Mouse (Mus musculus) liver, postnatal 0 days (tissue): Measurements from ENCODE around the gene Socs3. TPM values are rescaled to one million over a fixed set of nuclear protein-coding genes. Genes with fewer than 3 reads are reported as not detected.

Experiments used
- ATAC-seq: fragments of 200-750 bp; cut with Nextera tagmentation; 2 replicates; pipeline ENCODE4 v1.8.0; 2017; ENCODE audit warnings: mild to moderate bottlenecking, moderate library complexity
- DNase-seq: peaks from one replicate; pipeline ENCODE4 v3.0.0-alpha.2; 2016
- H3K27ac ChIP-seq: fragments of 300-500 bp; sonication (generic); 2 replicates; pipeline ENCODE4 v1.5.1; 2014; ENCODE audit warnings: antibody characterized with exemption, moderate library complexity, mild to moderate bottlenecking, low read depth
- H3K27me3 ChIP-seq: fragments of 300-500 bp; sonication (generic); 2 replicates; pipeline ENCODE4 v1.6.1; 2014; ENCODE audit warnings: low read length, control low read depth, mixed read lengths; ENCODE audit not compliant: insufficient read depth
- H3K36me3 ChIP-seq: fragments of 300-500 bp; sonication (generic); replicated peaks from 2 replicates; pipeline ENCODE4 v1.6.1; 2014; ENCODE audit warnings: mild to moderate bottlenecking, control low read depth, low read length, moderate library complexity, mixed read lengths; ENCODE audit not compliant: insufficient read depth
- H3K4me1 ChIP-seq: fragments of 300-500 bp; sonication (generic); 2 replicates; pipeline ENCODE4 v1.6.1; 2014; ENCODE audit warnings: antibody characterized with exemption, mild to moderate bottlenecking, control low read depth; ENCODE audit not compliant: insufficient read depth
- H3K4me2 ChIP-seq: fragments of 300-500 bp; sonication (generic); 2 replicates; pipeline ENCODE4 v1.6.1; 2014; ENCODE audit warnings: low read depth, mild to moderate bottlenecking, low read length, moderate library complexity, mixed read lengths
- H3K4me3 ChIP-seq: fragments of 300-500 bp; sonication (generic); 2 replicates; pipeline ENCODE4 v1.5.1; 2014; ENCODE audit warnings: low read depth, low read length
- H3K9ac ChIP-seq: fragments of 300-500 bp; sonication (generic); replicated peaks from 2 replicates; pipeline ENCODE4 v1.6.1; 2014; ENCODE audit warnings: mild to moderate bottlenecking, moderate library complexity
- H3K9me3 ChIP-seq: fragments of 300-500 bp; sonication (generic); 2 replicates; pipeline ENCODE4 v1.6.1; 2016; ENCODE audit warnings: mild to moderate bottlenecking, control low read depth, low read length, mixed read lengths
- CTCF ChIP-seq: sonication (generic); IDR thresholded peaks from 2 replicates; pipeline ENCODE4 v1.5.1; 2016; ENCODE audit warnings: antibody characterized with exemption, low read depth
- EP300 ChIP-seq: IDR thresholded peaks from 2 replicates; pipeline ENCODE4 v1.6.1; 2016; ENCODE audit warnings: antibody characterized with exemption, low read depth, mild to moderate bottlenecking
- WGBS: fragments of 180-500 bp; shearing (Covaris S2); extraction: QIAGEN DNeasy Blood & Tissue Kit; methylation state at CpG from one replicate; pipeline ENCODE4 v1.1.7; 2014; ENCODE audit not compliant: insufficient replicate concordance; 5-methylcytosine and 5-hydroxymethylcytosine counted together
- polyA plus RNA-seq: library from polyadenylated mRNA; unstranded; fragments of >200 nt; fragmentation: Nextera tagmentation; extraction: Ambion mirVana; gene quantifications from 2 replicates; pipeline ENCODE4 v1.2.1, GENCODE M21; 2015

The Socs3 gene
- polyA plus RNA-seq, 1 experiment from 2014 or later: 5.8 TPM

DNA sequence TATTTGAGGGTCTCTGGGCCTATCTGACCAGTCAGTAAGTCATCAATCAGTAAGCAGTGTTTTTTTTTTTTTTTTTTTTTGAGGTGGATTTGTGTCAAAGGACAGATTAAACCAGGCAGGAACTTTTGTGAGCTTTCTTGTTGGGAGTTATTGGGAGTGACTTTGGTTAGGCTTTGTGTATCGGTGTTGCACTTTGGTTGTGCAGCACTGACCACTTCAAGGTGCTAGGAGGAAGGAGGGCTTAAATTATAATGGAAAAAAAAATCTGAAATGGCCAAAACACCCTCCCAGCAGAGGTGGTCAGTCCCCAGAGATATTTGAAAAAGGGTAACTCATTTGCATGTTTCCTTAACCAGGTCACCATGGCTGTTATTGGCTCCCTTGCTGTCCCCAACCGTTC is 27.2 kb upstream of the Socs3 start:
- peaks cover 52% of the 10 kb centered on the region for H3K4me1 ChIP-seq
- no peaks in the 10 kb centered on the region for H3K27me3 ChIP-seq
- no peak for DNase-seq
- ATAC-seq: no peak
- H3K36me3 ChIP-seq: peaks cover 21% of the 10 kb centered on the region
- H3K4me2 ChIP-seq: no peak overlapping the region
- TF ChIP-seq EP300: no peak
- no peak for TF ChIP-seq CTCF
- 88% methylated on average over 2 of the region's 2 CpGs for WGBS
- no peaks in the 10 kb centered on the region for H3K9me3 ChIP-seq
- H3K27ac ChIP-seq: no peak overlapping the region
- H3K4me3 ChIP-seq: no peak overlapping the region
- H3K9ac ChIP-seq: no peak overlapping the region

DNA sequence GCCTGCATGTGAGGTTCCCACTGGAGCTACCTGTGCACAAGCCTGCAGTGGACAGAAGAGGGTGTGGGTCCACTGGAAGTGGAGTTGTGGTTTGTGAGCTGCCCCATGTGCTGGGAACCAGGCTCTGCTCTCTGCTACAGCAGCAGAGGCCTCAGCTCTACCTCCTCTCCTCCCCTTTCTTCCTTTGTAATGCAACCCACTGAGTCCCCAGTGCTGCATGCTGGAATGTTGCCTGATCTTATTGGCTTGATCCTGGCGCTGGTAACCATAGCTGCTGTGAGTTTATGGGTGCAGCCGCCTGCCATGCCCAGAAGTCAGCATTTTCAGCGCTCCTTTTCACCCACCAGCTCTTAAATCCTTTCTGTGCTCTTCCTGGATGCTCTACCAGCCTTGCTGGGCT is 26.2 kb upstream of the Socs3 start:
- Histone ChIP-seq H3K4me1 (peaks cover 54% of the 10 kb centered on the region), H3K27me3 (no peaks in the 10 kb centered on the region), H3K36me3 (peaks cover 10% of the 10 kb centered on the region), H3K27ac (no peak overlapping the region), H3K9ac (no peak overlapping the region), H3K4me3 (no peak overlapping the region), H3K4me2 (no peak overlapping the region), H3K9me3 (no peaks in the 10 kb centered on the region)
- WGBS: 79% methylated on average over 3 of the region's 3 CpGs
- TF ChIP-seq CTCF (no peak), EP300 (no peak)
- DNase-seq: no peak
- ATAC-seq: no peak

DNA sequence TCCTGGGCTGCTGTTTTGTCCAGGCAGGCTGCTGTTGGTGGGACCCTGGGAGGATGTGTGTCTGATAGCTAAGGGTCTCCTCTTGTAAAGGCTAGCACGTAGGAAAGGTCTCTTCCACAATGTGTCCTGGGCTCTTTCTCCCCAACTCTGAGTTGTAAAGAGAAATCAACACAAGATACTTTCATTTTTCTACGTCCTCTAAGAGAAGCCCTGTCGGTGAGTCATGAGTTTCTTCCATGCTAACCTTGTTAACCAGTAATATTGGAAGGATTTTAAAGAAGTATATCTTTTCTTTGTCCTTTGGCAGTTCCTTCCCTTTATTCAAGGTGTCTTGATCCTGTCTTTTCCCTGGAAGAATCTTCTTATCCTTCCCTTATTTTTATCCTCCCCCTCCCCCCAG is 25.8 kb upstream of the Socs3 start:
- Histone ChIP-seq H3K27ac (no peak overlapping the region), H3K9ac (0 out of 2 replicates have a peak overlapping the region, but pooled peaks have one; percentile 21), H3K36me3 (peaks cover 6% of the 10 kb centered on the region), H3K9me3 (no peaks in the 10 kb centered on the region), H3K4me2 (no peak overlapping the region), H3K4me1 (peaks cover 54% of the 10 kb centered on the region), H3K4me3 (no peak overlapping the region), H3K27me3 (no peaks in the 10 kb centered on the region)
- 62% methylated on average over 3 of the region's 3 CpGs for WGBS
- DNase-seq: no peak
- no peak for ATAC-seq
- TF ChIP-seq EP300 (no peak), CTCF (no peak)

DNA sequence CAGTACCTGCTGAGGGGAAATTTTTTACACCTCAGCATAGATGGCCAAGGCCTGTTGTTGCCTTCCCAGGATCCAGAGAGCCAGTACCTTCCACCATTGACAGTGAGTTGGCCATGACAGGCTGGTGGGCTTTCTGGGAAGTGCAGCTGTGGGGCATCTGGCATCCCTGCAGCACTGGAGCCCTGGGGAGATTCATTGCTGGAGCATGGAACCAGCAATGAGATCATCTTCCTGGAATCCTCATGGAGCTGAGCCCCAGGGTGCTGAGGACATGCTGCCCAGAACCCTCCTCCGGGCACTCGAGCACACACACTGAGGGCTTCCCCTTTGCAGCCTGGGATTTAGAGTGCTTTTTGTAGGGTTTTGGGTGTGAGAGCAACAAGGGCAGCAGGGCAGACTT is 25.4 kb upstream of the Socs3 start:
- no peak overlapping the region for H3K4me2 ChIP-seq
- H3K9me3 ChIP-seq: no peaks in the 10 kb centered on the region
- no peaks in the 10 kb centered on the region for H3K27me3 ChIP-seq
- peaks cover 6% of the 10 kb centered on the region; the same call in 1 of the 2 replicates for H3K36me3 ChIP-seq
- no peak overlapping the region for H3K27ac ChIP-seq
- WGBS: 58% methylated on average over 2 of the region's 2 CpGs
- DNase-seq (no peak), ATAC-seq (no peak)
- peaks cover 55% of the 10 kb centered on the region for H3K4me1 ChIP-seq
- H3K9ac ChIP-seq: 0 out of 2 replicates have a peak overlapping the region, but pooled peaks have one; percentile 21
- TF ChIP-seq CTCF (no peak), EP300 (no peak)
- H3K4me3 ChIP-seq: no peak overlapping the region

DNA sequence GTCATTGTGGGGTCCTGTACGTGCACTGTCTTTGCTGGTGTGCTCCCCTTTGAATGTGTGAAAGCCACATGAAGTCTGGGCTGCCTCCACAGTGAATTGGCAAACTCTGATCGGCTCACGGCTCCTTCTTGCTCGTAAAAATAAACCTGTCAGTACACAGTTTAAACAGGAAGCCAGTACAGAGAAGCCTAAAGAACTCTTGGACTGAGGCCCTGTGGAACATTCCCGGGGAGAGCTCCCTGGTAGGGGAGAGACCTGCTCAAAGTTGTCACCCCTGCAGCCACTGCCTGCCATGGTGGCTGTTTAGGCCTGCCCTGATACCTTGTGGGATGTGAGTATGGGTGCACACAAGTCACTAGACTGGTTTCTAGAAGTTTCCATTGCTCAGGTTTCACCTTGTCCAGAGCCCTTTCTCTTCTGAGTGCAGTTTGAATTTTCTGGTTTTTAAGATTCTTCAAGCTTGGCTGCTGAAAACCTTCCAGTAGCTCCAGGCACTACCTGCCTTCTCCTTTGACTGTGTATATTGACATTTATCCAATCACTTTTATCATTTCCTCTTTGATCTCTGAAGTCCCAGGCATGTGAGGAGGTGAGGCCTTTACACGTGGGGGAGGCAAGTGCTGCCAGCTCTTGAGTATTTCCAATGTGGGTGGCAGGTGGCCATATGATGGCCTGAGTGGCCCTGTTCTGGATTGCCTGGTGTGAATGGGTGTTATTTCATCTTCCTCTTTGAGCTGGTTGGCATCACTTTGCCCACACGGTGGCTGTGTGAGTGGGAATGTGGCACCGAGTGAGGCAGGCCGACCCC is 24.6 kb upstream of the Socs3 start:
- WGBS: 48% methylated on average over 9 of the region's 9 CpGs
- no peak overlapping the region for H3K9ac ChIP-seq
- H3K4me1 ChIP-seq: peaks cover 60% of the 10 kb centered on the region
- ATAC-seq (no peak), DNase-seq (no peak)
- no peaks in the 10 kb centered on the region for H3K27me3 ChIP-seq
- no peak overlapping the region for H3K4me3 ChIP-seq
- H3K36me3 ChIP-seq: 0 out of 2 replicates have a peak, but pooled peaks cover 8% of the 10 kb centered on the region
- H3K4me2 ChIP-seq: no peak overlapping the region
- H3K27ac ChIP-seq: peak overlapping the region; percentile 7; the same call in 1 of the 2 replicates
- no peak for TF ChIP-seq CTCF
- TF ChIP-seq EP300: no peak
- no peaks in the 10 kb centered on the region for H3K9me3 ChIP-seq

DNA sequence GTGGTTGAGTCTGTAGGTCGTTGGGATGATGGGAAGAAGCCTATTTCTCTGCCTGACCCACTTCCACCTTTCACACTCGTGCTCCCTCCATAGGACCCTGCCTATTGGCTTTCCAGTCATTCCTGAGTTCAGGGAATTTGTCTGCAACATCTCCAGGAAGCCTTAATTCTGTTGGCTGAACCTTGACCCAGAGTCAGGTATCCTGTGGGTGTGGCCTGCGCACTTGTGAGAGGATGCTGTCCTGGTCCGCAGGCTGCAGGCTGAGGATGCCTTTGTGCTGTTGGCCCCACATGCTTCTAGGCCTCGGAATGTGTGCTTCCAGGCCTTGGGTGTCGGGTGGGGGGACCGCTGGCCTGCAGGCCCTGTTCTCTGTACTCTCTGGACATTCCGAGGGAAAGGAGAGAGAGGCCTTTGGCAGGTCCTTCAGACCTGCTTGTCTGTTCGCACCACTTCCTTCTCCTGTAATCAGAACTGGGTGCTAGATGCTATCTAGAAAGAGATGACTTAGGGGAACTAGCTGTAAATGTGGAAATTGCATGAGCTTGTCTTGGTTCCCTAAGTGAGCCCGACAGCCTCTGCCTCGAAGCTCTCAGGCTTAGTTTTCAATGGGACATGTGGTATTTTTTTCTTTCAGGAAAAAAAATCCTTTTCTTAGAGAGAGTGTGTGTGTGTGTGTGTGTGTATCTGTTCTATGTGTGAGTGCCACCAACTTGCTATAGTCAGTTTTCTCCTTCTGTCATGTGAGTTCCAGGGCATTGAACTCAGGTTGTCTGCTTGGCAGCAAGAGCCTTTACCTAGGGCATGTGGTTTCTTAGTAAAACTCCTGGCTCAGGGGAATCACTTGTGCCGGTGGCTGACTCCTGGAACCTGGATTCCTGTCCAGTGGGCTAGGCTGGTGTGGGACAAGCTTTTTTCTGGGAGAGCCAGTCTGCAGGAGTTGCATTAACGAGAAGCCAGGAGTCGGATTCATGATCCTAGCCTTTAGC is 23.6 kb upstream of the Socs3 start:
- Histone ChIP-seq H3K4me1 (peaks cover 69% of the 10 kb centered on the region), H3K9ac (no peak overlapping the region), H3K36me3 (0 out of 2 replicates have a peak, but pooled peaks cover 6% of the 10 kb centered on the region), H3K9me3 (no peaks in the 10 kb centered on the region), H3K4me2 (peak overlapping the region; percentile 4; the same call in 1 of the 2 replicates), H3K4me3 (no peak overlapping the region), H3K27ac (peak overlapping the region; percentile 81), H3K27me3 (no peaks in the 10 kb centered on the region)
- TF ChIP-seq EP300 (no peak), CTCF (no peak)
- ATAC-seq (no peak), DNase-seq (no peak)
- WGBS: 51% methylated on average over 14 of the region's 14 CpGs
